Mouse (Mus musculus): ENCODE results near the gene Gm20498.

Gene Gm20498

GRCm38 (mm10) chr12:81332875-81333421, 199.8 kb downstream of the Gm20498 start, which contains the start of gene Slc8a3:
Gene Slc8a3, minus strand, starts transcription at chr12:81333180.
- in situ Hi-C loops (cut with MseI, MboI): no loop called here

GRCm38 (mm10) chr12:81331937-81332874, 200.5 kb downstream of the Gm20498 start:
- in situ Hi-C loops (cut with MseI, MboI): no loop called here

GRCm38 (mm10) chr12:81331046-81331638, 201.6 kb downstream of the Gm20498 start:
- in situ Hi-C loops (cut with MseI, MboI): no loop called here

GRCm38 (mm10) chr12:81324991-81325390, 207.7 kb downstream of the Gm20498 start:
- in situ Hi-C loops (cut with MseI, MboI): no loop called here

GRCm38 (mm10) chr12:81324116-81324515, 208.6 kb downstream of the Gm20498 start:
- in situ Hi-C loops (cut with MseI, MboI): no loop called here

GRCm38 (mm10) chr12:81321021-81321420, 211.7 kb downstream of the Gm20498 start:
- in situ Hi-C loops (cut with MseI, MboI): no loop called here

GRCm38 (mm10) chr12:81317811-81318210, 214.9 kb downstream of the Gm20498 start:
- in situ Hi-C loops (cut with MseI, MboI): no loop called here

- in situ Hi-C loops (cut with MseI, MboI): no loop called here
Observed at GRCm38 (mm10) chr12:81315953-81316352, 216.8 kb downstream of the Gm20498 start.

All from mouse trophoblast stem cell (cell line).